ENCODE assay signal across 21 mouse cellular contexts in the genomic region with DNA sequence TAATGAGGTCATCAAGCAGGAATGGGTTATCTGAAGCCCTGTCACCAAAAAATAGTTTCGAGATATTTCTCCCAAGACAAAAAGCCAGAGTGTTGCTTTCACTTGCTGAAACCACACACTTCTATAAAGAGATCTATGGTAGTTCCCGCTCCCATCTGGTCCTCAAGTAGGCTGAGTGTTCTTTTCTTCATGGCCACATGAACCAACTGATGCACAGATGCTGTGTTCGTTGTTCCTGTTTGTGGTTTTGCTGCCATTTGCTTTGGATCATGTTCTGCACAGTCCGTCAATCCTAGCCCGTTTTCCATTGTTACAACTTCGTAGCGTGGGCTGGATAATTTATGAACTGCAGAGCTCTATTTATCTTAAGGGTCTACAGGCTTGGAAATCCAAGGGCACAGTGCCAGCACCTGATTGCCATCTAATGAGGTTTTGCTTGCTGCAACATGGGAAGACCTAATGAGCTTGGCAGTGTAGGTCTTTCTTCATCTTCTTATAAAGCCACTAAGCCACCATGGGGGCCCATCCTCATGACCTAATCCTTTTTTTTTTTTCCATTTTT. TPM values are rescaled to one million over a fixed set of nuclear protein-coding genes. Genes with fewer than 3 reads are reported as not detected.
DNase-seq lines count a peak whose midpoint lies in the region; ATAC-seq and TF ChIP-seq lines count a peak whose summit lies in the region.
"Had no signal": no experiment of that assay in that cellular context is flagged by ENCODE, and none has a peak within 500 bp of the region (broad histone marks: within the 10 kb centered on the region; RNA-seq: fewer than 3 reads in every experiment).

No protein-coding gene starts in this region.

- ATAC-seq in granulocyte monocyte progenitor cell, adult 5-6 weeks (replicated peaks; ENCODE audit: poor library complexity, severe bottlenecking), result peak; percentile 69
- ATAC-seq: midbrain, embryonic 15.5 days; Patski had no signal

- no peak overlapping the region for H3K27ac ChIP-seq in layer of hippocampus, adult 2 months
- H3K27ac ChIP-seq: hindbrain, embryonic 10.5 days; limb, embryonic 15.5 days; liver, embryonic 15.5 days; midbrain, embryonic 15.5 days had no signal

- no peak for TF ChIP-seq CTCF in layer of hippocampus, adult 2 months (conservative IDR thresholded peaks at IDR 0.05)

- no peak overlapping the region for H3K4me3 ChIP-seq in layer of hippocampus, adult 2 months
- H3K4me3 ChIP-seq: hindbrain, embryonic 10.5 days; limb, embryonic 15.5 days; liver, embryonic 15.5 days; midbrain, embryonic 15.5 days; myocyte had no signal

- intact Hi-C loops in left cerebral cortex, postnatal 4 days (cut with DNase I), result no loop called here

- DNase-seq in layer of hippocampus, adult 2 months (ENCODE audit: low spot score in 2 of 2), result peak; percentile 13 to 28
- DNase-seq in layer of hippocampus, adult 9-10 months (ENCODE audit: low spot score), result no peak
- DNase-seq in brain, adult 2 months (ENCODE audit: low read depth, low spot score), result peak; percentile 58
- DNase-seq in lung, postnatal 4 days, result peak; percentile 52 to 72
- DNase-seq in left cerebral cortex, postnatal 4 days, result no peak
- DNase-seq in spleen, postnatal 14 days (ENCODE audit: low spot score in 2 of 2), result no peak
- DNase-seq: adrenal gland, adult 8-10 months; cerebellum, adult 18-20 months; cerebellum, postnatal 25 days; gastrocnemius, postnatal 14 days; kidney, adult 2 months; kidney, postnatal 25 days; right cerebral cortex, postnatal 4 days had no signal

RNA-seq across cellular contexts. Expression of a gene that starts 30.1 kb away (rescaled TPM):
- total RNA-seq in layer of hippocampus, adult 2 months (2021), result 10 to 100 TPM in 1 of 2 experiments, 1 to 10 TPM in 1; 9.1 to 11.6 TPM
- total RNA-seq in granulocyte monocyte progenitor cell, adult 5-6 weeks (2014; fragmentation: Nextera tagmentation), result 0.41 TPM in 1 of 2 replicates, not detected in the other
- not detected in 2 replicates for total RNA-seq in granulocyte monocyte progenitor cell, adult 5-6 weeks (2017)
- 10 to 100 TPM; 21.8 to 24.4 TPM for total RNA-seq in left cerebral cortex, postnatal 4 days (2021)
- total RNA-seq: megakaryocyte-erythroid progenitor cell, adult 5-6 weeks had no signal

RNA-seq across cellular contexts. Expression of a gene that starts 38.7 kb away (rescaled TPM):
- 1 to 10 TPM; 5.3 to 5.4 TPM for total RNA-seq in layer of hippocampus, adult 2 months (2021)
- total RNA-seq in granulocyte monocyte progenitor cell, adult 5-6 weeks (2014; fragmentation: Nextera tagmentation), result not detected in 2 replicates
- total RNA-seq in granulocyte monocyte progenitor cell, adult 5-6 weeks (2017), result not detected in 2 replicates
- total RNA-seq in left cerebral cortex, postnatal 4 days (2021), result 10 to 100 TPM; 31.3 to 34.5 TPM
- total RNA-seq: megakaryocyte-erythroid progenitor cell, adult 5-6 weeks had no signal

Comparison
In these comparisons a context has a peak if more than half of its experiments do, and no peak if none do; other contexts are left out.
1. DNase-seq: peak in layer of hippocampus, adult 2 months (2 of 2), brain, adult 2 months (single experiment) and lung, postnatal 4 days (2 of 2); none in layer of hippocampus, adult 9-10 months (single experiment), left cerebral cortex, postnatal 4 days (single experiment) and spleen, postnatal 14 days (0 of 2).
2. RNA of a gene that starts 30.1 kb away (total RNA-seq): 21.8 to 24.4 TPM in left cerebral cortex, postnatal 4 days and 9.1 to 11.6 TPM in layer of hippocampus, adult 2 months; 0.41 TPM in granulocyte monocyte progenitor cell, adult 5-6 weeks; every median in the first group is over 4 times any median in the second.
3. RNA of a gene that starts 38.7 kb away (total RNA-seq): 31.3 to 34.5 TPM in left cerebral cortex, postnatal 4 days and 5.3 to 5.4 TPM in layer of hippocampus, adult 2 months; not detected in granulocyte monocyte progenitor cell, adult 5-6 weeks; every median in the first group is over 4 times any median in the second.